19 mouse cellular contexts compared by ENCODE assay signal in the genomic region with DNA sequence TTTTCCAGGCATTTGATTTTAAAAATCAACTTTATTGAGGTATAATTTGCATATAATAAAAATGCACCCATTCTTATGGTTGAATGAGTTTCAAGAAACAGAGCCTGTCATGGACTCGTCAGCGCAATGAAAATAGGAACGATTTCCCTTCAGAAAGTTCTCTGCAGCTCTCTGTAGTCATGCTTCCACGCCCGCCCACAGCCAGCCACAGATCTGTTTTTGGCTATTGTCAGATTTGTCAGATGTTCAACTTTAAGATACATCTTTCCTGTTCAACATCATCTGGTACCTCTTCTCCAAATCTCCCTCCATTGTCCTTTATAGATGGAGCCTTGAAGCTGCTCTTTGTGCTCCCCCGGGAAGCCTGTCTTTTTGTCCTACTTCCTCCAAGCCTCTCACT.
DNase-seq lines count a peak whose midpoint lies in the region; ATAC-seq lines count a peak whose summit lies in the region.
"Had no signal": no experiment of that assay in that cellular context is flagged by ENCODE, and none has a peak within 500 bp of the region (broad histone marks: within the 10 kb centered on the region; RNA-seq: fewer than 3 reads in every experiment).

No protein-coding gene starts in this region.

- DNase-seq in layer of hippocampus, adult 18-20 months (ENCODE audit: low spot score in 2 of 2) = peak; percentile 7 to 37
- DNase-seq in layer of hippocampus, postnatal 10 days (ENCODE audit: low spot score in 2 of 2) = no peak
- DNase-seq in left cerebral cortex, adult 9 months (ENCODE audit: low spot score in 2 of 2) = peak; percentile 28 to 54
- DNase-seq in right cerebral cortex, postnatal 25 days = peak; percentile 50
- DNase-seq in cerebellum, postnatal 10 days = no peak
- DNase-seq in heart, postnatal 25 days (ENCODE audit: low spot score) = no peak
- DNase-seq: adrenal gland, adult 8-10 months; cerebellum, adult 11 months; cerebellum, postnatal 14 days; embryo, embryonic 11 days; heart, postnatal 4 days; liver, embryonic 13.5 days; thymus, postnatal 14 days had no signal

- intact Hi-C loops in heart, postnatal 25 days (cut with DNase I) = no loop called here

- peak; percentile 93 for ATAC-seq in frontal cortex, adult (ENCODE audit: low TSS enrichment)
- ATAC-seq: CD4-positive, CD25-positive, alpha-beta regulatory T cell, adult 4 months; forebrain, embryonic 15.5 days; hindbrain, postnatal 0 days; intestine, postnatal 0 days; Patski had no signal

Comparison
In these comparisons a context has a peak if more than half of its experiments do, and no peak if none do; other contexts are left out.
1. DNase-seq: peak in layer of hippocampus, adult 18-20 months (2 of 2), left cerebral cortex, adult 9 months (2 of 2) and right cerebral cortex, postnatal 25 days (single experiment); none in layer of hippocampus, postnatal 10 days (0 of 2), cerebellum, postnatal 10 days (0 of 2) and heart, postnatal 25 days (single experiment).